Mouse (Mus musculus): ENCODE data around the gene Teddm2. TPM values are rescaled to one million over a fixed set of nuclear protein-coding genes. Genes with fewer than 3 reads are reported as not detected.

Teddm2 gene
- polyA plus RNA-seq, 1 experiment: 0.93 TPM

GRCm38 (mm10) chr1:153900381-153900780 lies 353 bp upstream of the Teddm2 start:
- Histone ChIP-seq H3K27ac (ENCODE audit: control insufficient read depth, insufficient read depth, low read length) (no peak overlapping the region), H3K4me3 (ENCODE audit: control insufficient read depth, insufficient read depth, low read length) (peak overlapping the region; percentile 90), H3K36me3 (ENCODE audit: control insufficient read depth, insufficient read depth, low read length) (peaks cover 24% of the 10 kb centered on the region), H3K27me3 (ENCODE audit: control insufficient read depth, insufficient read depth, low read length) (no peaks in the 10 kb centered on the region), H3K4me1 (replicated peaks; ENCODE audit: control insufficient read depth, insufficient read depth, low read length) (peaks cover 13% of the 10 kb centered on the region)
- TF ChIP-seq POLR2A (IDR thresholded peaks at IDR 0.05; ENCODE audit: control insufficient read depth, extremely low read depth, insufficient read depth, low read length, poor library complexity): no peak
- 0 out of 2 replicates have a peak, but pooled peaks have one; percentile 6 for TF ChIP-seq CTCF (IDR thresholded peaks at IDR 0.05; ENCODE audit: borderline replicate concordance, control insufficient read depth, extremely low read depth, insufficient read depth, low read length, poor library complexity)
- DNase-seq: peak; percentile 43
- WGBS: 0% methylated on average over 36 of the region's 36 CpGs

- DNase-seq: peak; percentile 5
- WGBS: 25% methylated on average over 22 of the region's 22 CpGs
- H3K36me3 ChIP-seq (ENCODE audit: control insufficient read depth, insufficient read depth, low read length): peaks cover 12% of the 10 kb centered on the region
- H3K27ac ChIP-seq (ENCODE audit: control insufficient read depth, insufficient read depth, low read length): peak overlapping the region; percentile 60; the same call in 1 of the 2 replicates
- H3K27me3 ChIP-seq (ENCODE audit: control insufficient read depth, insufficient read depth, low read length): no peaks in the 10 kb centered on the region
- peaks cover 13% of the 10 kb centered on the region for H3K4me1 ChIP-seq (replicated peaks; ENCODE audit: control insufficient read depth, insufficient read depth, low read length)
- peak overlapping the region; percentile 90 for H3K4me3 ChIP-seq (ENCODE audit: control insufficient read depth, insufficient read depth, low read length)
- TF ChIP-seq CTCF (IDR thresholded peaks at IDR 0.05; ENCODE audit: borderline replicate concordance, control insufficient read depth, extremely low read depth, insufficient read depth, low read length, poor library complexity): no peak
- no peak for TF ChIP-seq POLR2A (IDR thresholded peaks at IDR 0.05; ENCODE audit: control insufficient read depth, extremely low read depth, insufficient read depth, low read length, poor library complexity)
These were observed 868 bp downstream of the Teddm2 start for GRCm38 (mm10) chr1:153898989-153899730.

GRCm38 (mm10) chr1:153897196-153897595 lies 2.8 kb downstream of the Teddm2 start:
- H3K4me1 ChIP-seq (replicated peaks; ENCODE audit: control insufficient read depth, insufficient read depth, low read length): peaks cover 13% of the 10 kb centered on the region
- no peaks in the 10 kb centered on the region for H3K36me3 ChIP-seq (ENCODE audit: control insufficient read depth, insufficient read depth, low read length)
- no peak overlapping the region for H3K27ac ChIP-seq (ENCODE audit: control insufficient read depth, insufficient read depth, low read length)
- 98% methylated on average over 8 of the region's 8 CpGs for WGBS
- TF ChIP-seq POLR2A (IDR thresholded peaks at IDR 0.05; ENCODE audit: control insufficient read depth, extremely low read depth, insufficient read depth, low read length, poor library complexity) (no peak), CTCF (IDR thresholded peaks at IDR 0.05; ENCODE audit: borderline replicate concordance, control insufficient read depth, extremely low read depth, insufficient read depth, low read length, poor library complexity) (no peak)
- no peak for DNase-seq
- no peaks in the 10 kb centered on the region for H3K27me3 ChIP-seq (ENCODE audit: control insufficient read depth, insufficient read depth, low read length)
- H3K4me3 ChIP-seq (ENCODE audit: control insufficient read depth, insufficient read depth, low read length): no peak overlapping the region

- Histone ChIP-seq H3K4me1 (replicated peaks; ENCODE audit: control insufficient read depth, insufficient read depth, low read length) (peaks cover 5% of the 10 kb centered on the region), H3K4me3 (ENCODE audit: control insufficient read depth, insufficient read depth, low read length) (no peak overlapping the region), H3K36me3 (ENCODE audit: control insufficient read depth, insufficient read depth, low read length) (no peaks in the 10 kb centered on the region), H3K27me3 (ENCODE audit: control insufficient read depth, insufficient read depth, low read length) (no peaks in the 10 kb centered on the region), H3K27ac (ENCODE audit: control insufficient read depth, insufficient read depth, low read length) (no peak overlapping the region)
- TF ChIP-seq CTCF (IDR thresholded peaks at IDR 0.05; ENCODE audit: borderline replicate concordance, control insufficient read depth, extremely low read depth, insufficient read depth, low read length, poor library complexity): no peak
- TF ChIP-seq POLR2A (IDR thresholded peaks at IDR 0.05; ENCODE audit: control insufficient read depth, extremely low read depth, insufficient read depth, low read length, poor library complexity): no peak
- DNase-seq: peak; percentile 66
- 42% methylated on average over 5 of the region's 5 CpGs for WGBS
These were observed 5.0 kb downstream of the Teddm2 start for GRCm38 (mm10) chr1:153894979-153895378.

GRCm38 (mm10) chr1:153894201-153894893 lies 5.7 kb downstream of the Teddm2 start:
- WGBS: 49% methylated on average over 8 of the region's 8 CpGs
- Histone ChIP-seq H3K36me3 (ENCODE audit: control insufficient read depth, insufficient read depth, low read length) (no peaks in the 10 kb centered on the region), H3K4me3 (ENCODE audit: control insufficient read depth, insufficient read depth, low read length) (no peak overlapping the region), H3K27me3 (ENCODE audit: control insufficient read depth, insufficient read depth, low read length) (no peaks in the 10 kb centered on the region), H3K27ac (ENCODE audit: control insufficient read depth, insufficient read depth, low read length) (no peak overlapping the region), H3K4me1 (replicated peaks; ENCODE audit: control insufficient read depth, insufficient read depth, low read length) (peaks cover 5% of the 10 kb centered on the region)
- TF ChIP-seq CTCF (IDR thresholded peaks at IDR 0.05; ENCODE audit: borderline replicate concordance, control insufficient read depth, extremely low read depth, insufficient read depth, low read length, poor library complexity) (no peak), POLR2A (IDR thresholded peaks at IDR 0.05; ENCODE audit: control insufficient read depth, extremely low read depth, insufficient read depth, low read length, poor library complexity) (no peak)
- DNase-seq: no peak

GRCm38 (mm10) chr1:153893746-153894145 lies 6.3 kb downstream of the Teddm2 start:
- no peak for DNase-seq
- no peaks in the 10 kb centered on the region for H3K4me1 ChIP-seq (replicated peaks; ENCODE audit: control insufficient read depth, insufficient read depth, low read length)
- H3K27me3 ChIP-seq (ENCODE audit: control insufficient read depth, insufficient read depth, low read length): no peaks in the 10 kb centered on the region
- no peak for TF ChIP-seq CTCF (IDR thresholded peaks at IDR 0.05; ENCODE audit: borderline replicate concordance, control insufficient read depth, extremely low read depth, insufficient read depth, low read length, poor library complexity)
- TF ChIP-seq POLR2A (IDR thresholded peaks at IDR 0.05; ENCODE audit: control insufficient read depth, extremely low read depth, insufficient read depth, low read length, poor library complexity): no peak
- H3K36me3 ChIP-seq (ENCODE audit: control insufficient read depth, insufficient read depth, low read length): no peaks in the 10 kb centered on the region
- H3K27ac ChIP-seq (ENCODE audit: control insufficient read depth, insufficient read depth, low read length): no peak overlapping the region
- WGBS: 71% methylated on average over 2 of the region's 2 CpGs
- H3K4me3 ChIP-seq (ENCODE audit: control insufficient read depth, insufficient read depth, low read length): no peak overlapping the region

All from thymus, adult 2 months (tissue).